Mouse (Mus musculus): ENCODE measurements around the gene Pramel7. TPM values are rescaled to one million over a fixed set of nuclear protein-coding genes. Genes with fewer than 3 reads are reported as not detected.

The Pramel7 gene
- total and polyA plus RNA-seq, 3 experiments = not detected

- in situ Hi-C loops (cut with MboI; ENCODE audit: low pct_ligation_motif_present, low pct_unique_long_range_greater_than_20kb, low sequenced_read_pairs) = no loop called here
- Histone ChIP-seq H3K4me3 (replicated peaks in 1 of 3; ENCODE audit: low read depth in 2 of 3, low read length in 2 of 3, poor library complexity in 1 of 3) (no peak within 1 kb of the TSS), H3K36me3 (replicated peaks in 1 of 2; ENCODE audit: control insufficient read depth in 1 of 2, insufficient read depth in 1 of 2, low read length in 1 of 2) (no peaks in the 10 kb centered on the region), H3K9me3 (replicated peaks; ENCODE audit: low read length) (no peaks in the 10 kb centered on the region), H3K27ac (ENCODE audit: insufficient read depth, low read depth) (no peak within 1 kb of the TSS), H3K4me2 (ENCODE audit: insufficient read depth, low read depth, poor library complexity, severe bottlenecking) (no peak within 1 kb of the TSS), H3K79me2 (replicated peaks; ENCODE audit: control insufficient read depth, extremely low read depth, insufficient read depth, poor library complexity, severe bottlenecking) (no peaks in the 10 kb centered on the region), H3K4me1 (ENCODE audit: control insufficient read depth in 1 of 2, insufficient read depth in 2 of 2) (no peaks in the 10 kb centered on the region), H3K9ac (ENCODE audit: insufficient read depth, low read depth) (no peak within 1 kb of the TSS), H3K27me3 (replicated peaks) (no peaks in the 10 kb centered on the region)
- no peak for DNase-seq (ENCODE audit: extremely low read depth)
- no peak for TF ChIP-seq TBP (conservative IDR thresholded peaks at IDR 0.05; ENCODE audit: low read depth, low read length)
- TF ChIP-seq EP300 (IDR thresholded peaks at IDR 0.05; ENCODE audit: low read length) = no peak
- no peak for TF ChIP-seq MEF2A (IDR thresholded peaks at IDR 0.05; ENCODE audit: borderline replicate concordance, low read depth, low read length)
- no peak for TF ChIP-seq ZMIZ1 (IDR thresholded peaks at IDR 0.05; ENCODE audit: low read depth, low read length)
- TF ChIP-seq USF1 (IDR thresholded peaks at IDR 0.05; ENCODE audit: low read depth, low read length) = no peak
- no peak for TF ChIP-seq GABPA (IDR thresholded peaks at IDR 0.05; ENCODE audit: insufficient replicate concordance, low read depth, low read length)
- no peak for TF ChIP-seq MAFK (IDR thresholded peaks at IDR 0.05; ENCODE audit: insufficient replicate concordance, low read length)
- TF ChIP-seq SIN3A (IDR thresholded peaks at IDR 0.05; ENCODE audit: low read length) = no peak
- no peak for TF ChIP-seq NELFE (IDR thresholded peaks at IDR 0.05; ENCODE audit: low read depth, low read length)
- no peak for TF ChIP-seq ETS1 (conservative IDR thresholded peaks at IDR 0.05; ENCODE audit: low read depth, low read length)
- TF ChIP-seq MAX (IDR thresholded peaks at IDR 0.05; ENCODE audit: low read length) = no peak
- dilution Hi-C loops (cut with MboI; ENCODE audit: extremely low pct_ligation_motif_present, extremely low pct_unique_long_range_greater_than_20kb, low sequenced_read_pairs) = no loop called here
These were observed 43.2 kb downstream of the Pramel7 start, which contains the start of gene Olfr1126 for GRCm38 (mm10) chr2:87453662-87454061. Gene Olfr1126 (plus strand): TSS chr2:87453962.

Other genes starting within 250 kb of the Pramel7 start
Only the 20 nearest of the 23 such genes appear.
- gene Olfr1116, start 229.6 kb downstream of the Pramel7 start, total RNA-seq (2012; rRNA removed) = not detected in 2 replicates
- not detected in 2 replicates for gene Olfr1116, start 229.6 kb downstream of the Pramel7 start, total RNA-seq (2014; rRNA removed)
- not detected in 2 replicates for gene Olfr1116, start 229.6 kb downstream of the Pramel7 start, polyA plus RNA-seq (2012; ENCODE audit: insufficient read length, low read depth)
- gene Olfr1118, start 189.5 kb downstream of the Pramel7 start, total RNA-seq (2012; rRNA removed) = not detected in 2 replicates
- not detected in 2 replicates for gene Olfr1118, start 189.5 kb downstream of the Pramel7 start, total RNA-seq (2014; rRNA removed)
- gene Olfr1118, start 189.5 kb downstream of the Pramel7 start, polyA plus RNA-seq (2012; ENCODE audit: insufficient read length, low read depth) = not detected in 2 replicates
- not detected in 2 replicates for gene Olfr1120, start 142.3 kb downstream of the Pramel7 start, total RNA-seq (2012; rRNA removed)
- gene Olfr1120, start 142.3 kb downstream of the Pramel7 start, total RNA-seq (2014; rRNA removed) = not detected in 2 replicates
- gene Olfr1120, start 142.3 kb downstream of the Pramel7 start, polyA plus RNA-seq (2012; ENCODE audit: insufficient read length, low read depth) = not detected in 2 replicates
- not detected in 2 replicates for gene Olfr1121, start 127.2 kb downstream of the Pramel7 start, total RNA-seq (2012; rRNA removed)
- not detected in 2 replicates for gene Olfr1121, start 127.2 kb downstream of the Pramel7 start, total RNA-seq (2014; rRNA removed)
- not detected in 2 replicates for gene Olfr1121, start 127.2 kb downstream of the Pramel7 start, polyA plus RNA-seq (2012; ENCODE audit: insufficient read length, low read depth)
- not detected in 2 replicates for gene Olfr1122, start 111.2 kb downstream of the Pramel7 start, total RNA-seq (2012; rRNA removed)
- gene Olfr1122, start 111.2 kb downstream of the Pramel7 start, total RNA-seq (2014; rRNA removed) = not detected in 2 replicates
- gene Olfr1122, start 111.2 kb downstream of the Pramel7 start, polyA plus RNA-seq (2012; ENCODE audit: insufficient read length, low read depth) = not detected in 2 replicates
- gene Olfr1123, start 80.5 kb downstream of the Pramel7 start, total RNA-seq (2012; rRNA removed) = not detected in 2 replicates
- not detected in 2 replicates for gene Olfr1123, start 80.5 kb downstream of the Pramel7 start, total RNA-seq (2014; rRNA removed)
- not detected in 2 replicates for gene Olfr1123, start 80.5 kb downstream of the Pramel7 start, polyA plus RNA-seq (2012; ENCODE audit: insufficient read length, low read depth)
- not detected in 2 replicates for gene Olfr1124, start 66.8 kb downstream of the Pramel7 start, total RNA-seq (2012; rRNA removed)
- not detected in 2 replicates for gene Olfr1124, start 66.8 kb downstream of the Pramel7 start, total RNA-seq (2014; rRNA removed)
- gene Olfr1124, start 66.8 kb downstream of the Pramel7 start, polyA plus RNA-seq (2012; ENCODE audit: insufficient read length, low read depth) = not detected in 2 replicates
- gene Olfr1126, start 43.1 kb downstream of the Pramel7 start, total RNA-seq (2012; rRNA removed) = not detected in 2 replicates
- not detected in 2 replicates for gene Olfr1126, start 43.1 kb downstream of the Pramel7 start, total RNA-seq (2014; rRNA removed)
- gene Olfr1126, start 43.1 kb downstream of the Pramel7 start, polyA plus RNA-seq (2012; ENCODE audit: insufficient read length, low read depth) = not detected in 2 replicates
- gene Pramel6, start 9.5 kb upstream of the Pramel7 start, total RNA-seq (2012; rRNA removed) = not detected in 2 replicates
- gene Pramel6, start 9.5 kb upstream of the Pramel7 start, total RNA-seq (2014; rRNA removed) = not detected in 2 replicates
- gene Pramel6, start 9.5 kb upstream of the Pramel7 start, polyA plus RNA-seq (2012; ENCODE audit: insufficient read length, low read depth) = not detected in 2 replicates
- not detected in 2 replicates for gene Olfr153, start 34.7 kb upstream of the Pramel7 start, total RNA-seq (2012; rRNA removed)
- not detected in 2 replicates for gene Olfr153, start 34.7 kb upstream of the Pramel7 start, total RNA-seq (2014; rRNA removed)
- not detected in 2 replicates for gene Olfr153, start 34.7 kb upstream of the Pramel7 start, polyA plus RNA-seq (2012; ENCODE audit: insufficient read length, low read depth)
- not detected in 2 replicates for gene Olfr1128, start 48.4 kb upstream of the Pramel7 start, total RNA-seq (2012; rRNA removed)
- not detected in 2 replicates for gene Olfr1128, start 48.4 kb upstream of the Pramel7 start, total RNA-seq (2014; rRNA removed)
- gene Olfr1128, start 48.4 kb upstream of the Pramel7 start, polyA plus RNA-seq (2012; ENCODE audit: insufficient read length, low read depth) = not detected in 2 replicates
- not detected in 2 replicates for gene Olfr1129, start 76.8 kb upstream of the Pramel7 start, total RNA-seq (2012; rRNA removed)
- gene Olfr1129, start 76.8 kb upstream of the Pramel7 start, total RNA-seq (2014; rRNA removed) = not detected in 2 replicates
- gene Olfr1129, start 76.8 kb upstream of the Pramel7 start, polyA plus RNA-seq (2012; ENCODE audit: insufficient read length, low read depth) = 0.17 TPM in 1 of 2 replicates, not detected in the other
- gene Olfr1130, start 109.1 kb upstream of the Pramel7 start, total RNA-seq (2012; rRNA removed) = not detected in 2 replicates
- not detected in 2 replicates for gene Olfr1130, start 109.1 kb upstream of the Pramel7 start, total RNA-seq (2014; rRNA removed)
- not detected in 2 replicates for gene Olfr1130, start 109.1 kb upstream of the Pramel7 start, polyA plus RNA-seq (2012; ENCODE audit: insufficient read length, low read depth)
- gene Olfr1131, start 130.0 kb upstream of the Pramel7 start, total RNA-seq (2012; rRNA removed) = not detected in 2 replicates
- not detected in 2 replicates for gene Olfr1131, start 130.0 kb upstream of the Pramel7 start, total RNA-seq (2014; rRNA removed)
- gene Olfr1131, start 130.0 kb upstream of the Pramel7 start, polyA plus RNA-seq (2012; ENCODE audit: insufficient read length, low read depth) = not detected in 2 replicates
- not detected in 2 replicates for gene Olfr1132, start 140.4 kb upstream of the Pramel7 start, total RNA-seq (2012; rRNA removed)
- gene Olfr1132, start 140.4 kb upstream of the Pramel7 start, total RNA-seq (2014; rRNA removed) = not detected in 2 replicates
- gene Olfr1132, start 140.4 kb upstream of the Pramel7 start, polyA plus RNA-seq (2012; ENCODE audit: insufficient read length, low read depth) = not detected in 2 replicates
- gene Olfr1133, start 150.3 kb upstream of the Pramel7 start, total RNA-seq (2012; rRNA removed) = not detected in 2 replicates
- not detected in 2 replicates for gene Olfr1133, start 150.3 kb upstream of the Pramel7 start, total RNA-seq (2014; rRNA removed)
- gene Olfr1133, start 150.3 kb upstream of the Pramel7 start, polyA plus RNA-seq (2012; ENCODE audit: insufficient read length, low read depth) = not detected in 2 replicates
- not detected in 2 replicates for gene Olfr1134, start 161.4 kb upstream of the Pramel7 start, total RNA-seq (2012; rRNA removed)
- gene Olfr1134, start 161.4 kb upstream of the Pramel7 start, total RNA-seq (2014; rRNA removed) = not detected in 2 replicates
- gene Olfr1134, start 161.4 kb upstream of the Pramel7 start, polyA plus RNA-seq (2012; ENCODE audit: insufficient read length, low read depth) = not detected in 2 replicates
- gene Olfr1135, start 176.6 kb upstream of the Pramel7 start, total RNA-seq (2012; rRNA removed) = not detected in 2 replicates
- not detected in 2 replicates for gene Olfr1135, start 176.6 kb upstream of the Pramel7 start, total RNA-seq (2014; rRNA removed)
- gene Olfr1135, start 176.6 kb upstream of the Pramel7 start, polyA plus RNA-seq (2012; ENCODE audit: insufficient read length, low read depth) = not detected in 2 replicates
- gene Olfr1136, start 196.9 kb upstream of the Pramel7 start, total RNA-seq (2012; rRNA removed) = not detected in 2 replicates
- not detected in 2 replicates for gene Olfr1136, start 196.9 kb upstream of the Pramel7 start, total RNA-seq (2014; rRNA removed)
- not detected in 2 replicates for gene Olfr1136, start 196.9 kb upstream of the Pramel7 start, polyA plus RNA-seq (2012; ENCODE audit: insufficient read length, low read depth)
- gene Olfr1137, start 216.1 kb upstream of the Pramel7 start, total RNA-seq (2012; rRNA removed) = not detected in 2 replicates
- not detected in 2 replicates for gene Olfr1137, start 216.1 kb upstream of the Pramel7 start, total RNA-seq (2014; rRNA removed)
- not detected in 2 replicates for gene Olfr1137, start 216.1 kb upstream of the Pramel7 start, polyA plus RNA-seq (2012; ENCODE audit: insufficient read length, low read depth)